Mouse (Mus musculus) lung, adult 10 weeks (tissue): Measurements from ENCODE around the gene Spata9. TPM values are rescaled to one million over a fixed set of nuclear protein-coding genes. Genes with fewer than 3 reads are reported as not detected.

ENCODE experiments used
- polyA plus RNA-seq: library from polyadenylated mRNA; stranded (reverse); fragments of 350-450 nt; fragmentation: Illumina TruSeq; extraction: RNeasy Lipid Tissue Mini Kit (QIAGEN cat#74804); gene quantifications from one replicate; pipeline ENCODE4 v1.2.3, GENCODE M21; 2014; ENCODE audit warnings: low read depth, low replicate concordance; ENCODE audit not compliant: insufficient read depth

Gene Spata9
- polyA plus RNA-seq = not detected

DNA sequence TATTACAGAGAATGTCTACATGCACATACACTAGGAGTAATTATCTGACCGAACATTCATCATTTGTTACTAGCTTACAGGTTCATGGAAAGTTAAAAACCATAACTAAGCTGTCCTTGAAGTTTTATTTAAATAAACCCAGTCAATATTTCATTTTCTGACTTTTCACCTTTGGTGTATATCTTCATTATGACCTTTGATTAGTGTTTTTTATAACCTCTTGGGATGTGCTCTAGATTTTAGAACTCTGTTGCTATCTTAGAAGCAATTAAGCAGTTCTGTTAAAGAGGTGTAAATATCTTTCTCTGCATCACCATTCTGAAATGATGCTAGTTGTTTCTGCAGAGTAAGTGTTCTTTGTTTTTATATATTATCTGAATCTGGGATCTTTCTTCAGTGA, at the start of gene Spata9:
Gene Spata9, plus strand, starts transcription at position 301 of the 400 bp plus-strand sequence.

GRCm38 (mm10) chr13:75943189-75944043, 23.5 kb upstream of the Spata9 start, which contains the start of gene Rhobtb3:
Rhobtb3 (minus strand) TSS chr13:75943925.

DNA sequence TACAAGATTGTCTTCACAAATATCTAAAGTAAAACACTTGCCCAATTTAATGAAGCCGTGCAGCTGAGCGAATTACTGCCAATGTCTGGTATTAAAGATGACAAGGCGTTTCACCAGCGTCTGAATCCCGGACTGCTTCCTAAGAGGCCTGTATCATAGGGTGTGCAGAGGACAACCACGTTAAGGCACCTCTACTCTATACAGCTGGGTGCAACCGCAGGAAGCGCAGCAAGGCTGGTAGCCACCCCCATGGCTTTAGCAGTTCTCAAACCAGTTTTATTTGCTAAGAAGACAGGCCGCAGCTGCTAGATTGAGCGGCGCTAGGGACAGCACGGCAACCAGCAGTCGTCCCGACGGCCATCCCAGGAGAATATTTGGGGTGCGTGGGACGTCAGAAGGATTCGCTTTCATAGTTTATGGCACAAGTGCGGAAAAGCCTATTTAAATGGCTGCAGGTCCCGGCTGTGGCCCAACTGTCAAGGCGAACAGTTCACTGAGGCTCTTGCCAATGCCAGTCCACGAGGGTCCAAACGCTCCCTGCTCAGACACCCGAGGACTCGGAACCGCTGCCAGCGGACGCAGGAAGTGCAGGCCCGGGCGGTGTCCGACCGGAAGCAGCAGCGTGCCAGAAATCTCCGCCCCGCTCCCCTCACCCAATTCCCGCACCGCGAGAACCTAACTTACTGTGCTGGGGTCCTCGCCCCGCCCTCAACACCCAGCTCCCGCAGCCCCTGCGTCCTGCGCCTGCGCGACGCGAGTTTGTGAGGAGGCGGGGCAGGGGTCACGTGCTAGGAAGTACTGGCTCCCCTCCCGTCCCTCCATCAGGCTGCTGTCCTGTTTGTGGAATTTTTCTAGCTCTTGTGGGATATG, 51.3 kb downstream of the Spata9 start, which contains the start of gene Rfesd:
Gene Rfesd, minus strand, starts transcription at position 746 of the 870 bp plus-strand sequence.

Other genes starting within 250 kb of the Spata9 start
- gene Glrx, start 127.3 kb upstream of the Spata9 start, polyA plus RNA-seq = 46.6 TPM
- 2.3 TPM for gene Rhobtb3, start 23.2 kb upstream of the Spata9 start, polyA plus RNA-seq
- gene Rfesd, start 51.6 kb downstream of the Spata9 start, polyA plus RNA-seq = 15.1 TPM
- not detected for gene Gpr150, start 89.8 kb downstream of the Spata9 start, polyA plus RNA-seq
- 5.8 TPM for gene Arsk, start 131.5 kb downstream of the Spata9 start, polyA plus RNA-seq
- gene Ttc37, start 131.6 kb downstream of the Spata9 start, polyA plus RNA-seq = 7.1 TPM